Mouse (Mus musculus): ENCODE data around the gene Agbl1.
"Not testable (repeated sequence)": the region's sequence is repeated elsewhere in the genome, so short reads cannot be mapped to it uniquely, and the experiment has no call there.

Gene Agbl1

GRCm38 (mm10) chr7:76597812-76598211, 368.1 kb downstream of the Agbl1 start:
- DNase-seq = peak; percentile 2

DNA sequence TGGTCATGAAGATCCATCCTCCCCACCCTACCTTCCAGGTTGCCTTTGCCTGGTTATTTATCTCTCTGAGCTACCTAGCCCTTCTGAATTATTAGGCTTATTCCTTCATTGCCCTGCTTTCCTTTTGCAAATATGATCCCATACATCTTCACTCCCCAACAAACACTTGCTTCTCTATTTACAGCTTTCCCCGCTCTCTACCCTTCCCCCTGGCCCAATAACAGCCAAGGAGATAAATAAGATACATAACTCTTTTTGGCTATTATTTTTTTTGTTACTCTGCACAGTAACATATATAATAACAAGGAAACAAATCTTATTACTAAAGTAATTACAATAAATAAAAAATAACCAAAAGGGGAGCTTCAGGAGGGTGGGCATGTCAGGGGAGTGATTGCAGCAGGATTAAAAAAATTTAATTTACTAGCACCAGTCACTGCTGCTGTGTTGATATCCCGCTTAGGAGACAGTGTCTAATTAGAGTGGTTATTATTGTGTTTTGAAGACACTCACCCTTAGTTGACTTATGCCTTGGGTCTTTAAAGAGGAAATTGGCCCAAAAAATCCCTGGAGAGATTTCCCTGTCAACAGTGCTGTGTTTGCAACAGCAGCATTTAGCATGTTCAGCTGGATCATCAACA, 370.5 kb downstream of the Agbl1 start:
- DNase-seq = no peak

GRCm38 (mm10) chr7:76629528-76629927, 399.8 kb downstream of the Agbl1 start:
- DNase-seq = peak; percentile 1

- no peak for DNase-seq
Measured at GRCm38 (mm10) chr7:76650984-76651383, 421.3 kb downstream of the Agbl1 start.

DNA sequence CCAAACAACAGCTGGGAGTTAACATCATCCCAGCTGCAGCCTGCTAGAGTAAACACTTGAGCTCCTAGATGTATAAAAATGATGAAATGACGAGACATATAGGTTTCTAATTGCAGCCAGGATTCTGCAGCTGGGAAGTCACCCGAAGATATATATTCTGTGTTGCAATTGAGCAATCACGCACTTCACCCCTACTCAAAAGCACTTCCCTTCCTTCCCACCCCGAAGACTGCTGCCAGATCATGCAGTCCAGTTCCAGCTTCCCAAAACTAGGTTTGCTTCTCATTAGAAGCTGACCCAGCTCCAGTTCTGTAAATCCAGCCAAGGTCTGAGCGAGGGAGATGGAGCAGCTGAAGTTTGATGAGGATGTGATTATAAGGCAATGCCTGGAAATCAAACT, 431.4 kb downstream of the Agbl1 start:
- DNase-seq = peak; percentile 1

DNA sequence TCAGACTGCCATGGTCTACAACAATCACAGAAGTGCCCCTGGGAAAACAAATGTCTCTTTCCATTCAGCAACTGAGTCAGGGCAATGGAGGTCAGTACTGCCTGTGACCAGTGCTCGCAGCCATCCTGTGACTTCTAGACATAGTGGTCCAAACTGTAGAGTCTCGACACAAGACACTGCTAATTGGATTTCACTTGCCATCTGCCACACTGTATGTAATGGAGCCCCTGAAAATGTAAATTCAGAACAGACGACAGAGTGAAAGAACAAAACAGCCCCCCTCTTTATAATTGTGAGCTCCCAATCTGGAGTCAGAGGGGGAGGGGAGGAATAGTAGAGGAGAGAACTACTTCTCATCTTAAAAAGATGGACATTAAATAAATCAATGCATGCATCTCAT, 445.2 kb downstream of the Agbl1 start:
- peak; percentile 1 for DNase-seq

GRCm38 (mm10) chr7:76701224-76701623, 471.5 kb downstream of the Agbl1 start:
- DNase-seq = no peak

DNA sequence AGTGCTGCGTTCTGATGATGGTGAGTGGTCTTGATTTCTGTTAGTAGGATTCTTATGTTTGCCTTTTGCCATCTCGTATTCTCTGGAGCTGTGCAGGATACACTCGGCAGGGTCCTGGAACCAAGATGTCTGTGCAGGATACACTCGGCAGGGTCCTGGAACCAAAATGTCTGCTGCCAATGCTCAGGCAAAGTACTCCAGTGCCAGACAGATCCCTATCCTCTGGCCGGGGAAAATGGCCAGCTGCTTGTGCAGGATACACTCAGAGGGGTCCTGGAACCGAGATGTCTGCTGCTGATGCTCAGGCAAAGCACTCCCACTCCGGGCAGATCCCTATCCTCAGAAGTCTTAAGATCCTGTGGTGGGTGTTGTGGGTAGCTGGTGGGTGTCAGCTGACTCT, 502.5 kb downstream of the Agbl1 start:
- not testable (repeated sequence) for DNase-seq

GRCm38 (mm10) chr7:76777237-76777855, 547.7 kb downstream of the Agbl1 start:
- peak; percentile 69 for DNase-seq

GRCm38 (mm10) chr7:76780446-76780845, 550.8 kb downstream of the Agbl1 start:
- DNase-seq = no peak

DNA sequence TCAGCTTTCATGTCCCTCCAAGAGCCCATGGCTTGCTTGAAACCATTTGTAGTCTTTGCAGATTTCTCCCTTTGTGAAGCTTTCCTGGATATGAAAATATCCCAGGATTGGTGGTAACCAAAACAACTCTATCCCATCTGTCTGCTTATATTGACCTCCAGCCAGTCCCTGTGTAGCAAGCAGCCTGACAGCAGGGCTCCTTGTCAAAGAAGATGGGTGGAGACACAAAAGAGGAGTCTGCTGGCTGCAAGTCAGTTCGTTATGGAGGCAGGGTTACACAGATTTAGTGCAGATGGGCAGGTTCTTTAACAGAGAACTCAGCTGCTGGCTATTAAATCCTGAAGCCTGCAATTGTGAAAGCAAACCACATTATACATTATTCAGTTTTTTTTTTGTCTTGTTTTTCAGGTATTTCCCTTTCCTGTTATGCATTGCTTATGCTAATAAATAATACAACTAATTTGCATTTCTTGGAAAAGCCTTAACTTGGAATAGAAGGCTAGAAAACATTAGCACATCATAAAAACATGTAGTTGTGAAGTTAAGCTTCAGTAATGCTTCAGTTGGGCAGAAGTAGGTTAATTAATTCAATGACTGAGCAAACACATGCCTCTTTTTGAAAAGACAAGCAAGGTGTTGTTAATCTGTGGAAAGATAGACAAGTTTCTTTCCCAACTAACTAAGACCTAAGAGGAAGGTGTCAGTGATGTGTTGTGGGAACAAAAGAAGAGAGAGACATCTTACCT, 559.0 kb downstream of the Agbl1 start:
- DNase-seq = peak; percentile 13

GRCm38 (mm10) chr7:76790041-76790440, 560.4 kb downstream of the Agbl1 start:
- DNase-seq = no peak

DNA sequence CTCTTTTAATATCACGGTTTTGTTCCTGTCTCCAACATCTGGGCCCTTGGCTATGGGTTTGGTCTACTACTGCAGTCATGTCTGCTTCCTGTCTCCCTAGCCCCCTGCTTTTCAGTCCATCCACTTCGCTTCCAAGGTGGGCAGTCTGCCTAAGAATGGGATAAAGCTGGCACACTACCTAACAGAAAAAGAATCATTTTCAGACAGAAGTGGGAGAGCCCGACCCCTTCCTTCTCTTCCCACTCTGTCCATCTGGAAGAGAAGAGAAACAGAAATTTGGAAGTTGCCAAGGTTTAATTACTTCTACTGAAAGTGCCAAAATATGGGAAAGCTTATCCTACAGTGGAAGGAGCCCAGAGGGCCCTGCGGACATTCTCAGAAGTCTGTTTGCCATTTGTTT, 561.6 kb downstream of the Agbl1 start:
- DNase-seq = no peak

DNA sequence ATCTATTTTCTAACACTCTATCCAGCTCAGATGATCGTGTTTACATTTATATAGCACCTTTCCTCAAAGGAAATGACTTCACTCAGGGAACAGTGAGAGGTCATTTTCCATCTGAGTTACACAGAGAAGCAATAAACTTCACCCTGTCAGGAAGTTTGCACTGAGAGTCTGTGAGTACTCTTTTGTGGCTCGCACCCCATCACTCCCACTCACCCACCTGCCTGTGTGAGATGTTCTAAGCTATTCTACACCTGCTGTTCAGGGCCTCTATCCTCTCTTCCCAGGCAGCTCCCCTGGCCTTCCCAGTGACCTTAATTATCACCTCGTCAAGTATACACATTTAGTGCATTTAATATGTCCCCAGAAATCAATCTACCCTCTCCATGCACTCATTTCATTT, 580.3 kb downstream of the Agbl1 start:
- peak; percentile 2 for DNase-seq

DNA sequence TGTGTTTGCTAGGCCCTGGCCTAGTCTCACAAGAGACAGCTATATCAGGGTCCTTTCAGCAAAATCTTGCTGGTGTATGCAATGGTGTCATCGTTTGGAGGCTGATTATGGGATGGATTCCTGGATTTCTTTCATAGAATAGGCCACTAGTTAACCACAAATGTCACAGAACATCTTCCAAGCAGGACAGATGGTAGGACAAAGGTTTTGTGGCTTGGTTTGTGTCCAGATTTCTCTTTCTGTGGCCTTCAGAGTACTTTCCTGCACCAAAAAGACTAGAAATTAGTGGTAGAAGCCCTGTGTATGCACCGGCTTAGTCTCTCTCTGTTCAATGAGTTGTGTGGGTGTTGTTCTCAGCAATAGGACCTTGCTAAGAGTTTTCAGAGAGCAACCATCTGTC, 590.9 kb downstream of the Agbl1 start:
- no peak for DNase-seq

DNA sequence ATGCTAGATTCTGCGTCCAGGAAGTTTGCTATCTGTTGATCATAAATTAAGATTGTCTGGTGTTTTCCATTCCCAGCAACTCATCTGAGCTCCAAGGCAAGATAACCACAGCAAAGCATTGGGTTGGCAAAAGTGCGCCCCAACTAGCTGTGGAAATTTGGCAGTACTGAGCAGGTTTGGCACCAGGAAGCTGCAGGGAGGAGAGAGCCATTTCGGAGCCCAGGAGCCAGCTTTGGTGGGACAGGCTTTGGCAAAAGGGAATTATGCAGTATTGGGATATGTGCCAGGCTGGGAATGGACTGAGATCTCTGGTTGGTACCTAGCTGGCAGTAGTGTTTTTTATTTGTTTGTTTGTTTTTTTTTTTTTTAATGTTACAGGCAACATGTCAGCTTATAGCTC, 612.5 kb downstream of the Agbl1 start:
- DNase-seq = no peak

GRCm38 (mm10) chr7:76889416-76890209, 659.9 kb downstream of the Agbl1 start:
- DNase-seq = peak; percentile 62

- peak; percentile 44 for DNase-seq
Measured at GRCm38 (mm10) chr7:76904096-76904495, 674.4 kb downstream of the Agbl1 start.

GRCm38 (mm10) chr7:76911672-76912071, 682.0 kb downstream of the Agbl1 start:
- DNase-seq = no peak

DNA sequence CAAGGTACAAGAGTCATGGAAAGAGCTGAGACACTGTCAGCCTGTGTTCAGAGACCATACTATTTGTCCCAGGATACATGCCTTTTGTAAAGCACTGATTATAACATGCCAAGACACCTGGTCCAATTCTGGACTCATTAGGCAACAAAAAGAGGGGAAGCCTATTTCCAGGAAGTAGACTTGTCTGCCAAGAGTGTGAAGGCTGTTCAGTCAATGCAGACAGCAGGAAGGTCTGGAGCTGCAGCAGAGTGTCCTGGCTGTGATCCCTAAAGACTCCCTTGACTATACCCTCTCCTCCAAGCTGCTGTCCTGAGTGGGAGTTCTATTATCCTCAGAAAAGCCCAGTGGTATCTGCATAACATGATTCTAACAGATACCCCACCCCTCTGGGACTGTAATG, 689.2 kb downstream of the Agbl1 start:
- DNase-seq = no peak

DNA sequence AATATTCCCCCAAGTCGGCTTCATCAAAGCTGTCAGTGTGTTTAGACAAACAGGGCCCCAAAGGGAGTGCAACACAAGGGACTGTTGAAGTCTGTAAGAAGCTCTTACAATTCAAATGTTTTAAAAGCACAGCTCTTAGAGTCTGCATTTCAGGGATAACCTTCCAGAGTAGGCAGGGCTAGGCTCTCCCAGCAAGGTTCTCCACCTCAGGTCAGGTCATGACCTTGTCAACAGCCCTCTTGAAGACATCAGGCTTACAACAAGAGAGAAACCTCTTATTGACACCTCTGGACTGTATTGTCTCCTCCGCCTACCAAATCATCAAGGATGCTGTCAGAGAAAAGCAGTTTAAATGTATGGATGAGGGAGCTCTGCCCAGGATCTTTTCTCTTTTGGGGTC, 692.0 kb downstream of the Agbl1 start:
- DNase-seq = no peak

GRCm38 (mm10) chr7:76935219-76935618, 705.5 kb downstream of the Agbl1 start:
- DNase-seq = no peak

DNA sequence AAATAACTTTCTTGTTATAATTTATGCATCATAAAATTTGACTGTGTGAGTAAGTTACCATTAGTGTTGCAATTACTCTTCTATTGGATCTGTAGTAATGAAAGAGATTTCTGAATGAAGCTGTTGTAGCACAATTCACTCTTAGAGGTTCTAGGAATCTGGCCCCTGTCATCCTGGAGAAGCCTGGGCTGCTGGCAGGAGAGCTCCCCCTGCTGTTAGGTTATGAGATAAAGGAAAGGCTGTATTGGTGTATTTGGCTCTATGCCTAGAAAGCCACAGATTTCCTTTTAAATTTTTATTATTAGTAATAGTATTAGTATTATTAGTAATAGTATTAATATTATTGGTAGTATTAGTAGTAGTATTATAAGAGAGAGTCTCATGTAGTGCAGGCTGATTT, 711.8 kb downstream of the Agbl1 start:
- peak; percentile 69 for DNase-seq

Data from embryo, embryonic 11 days (tissue).